Mouse (Mus musculus): ENCODE results near the gene Grk2. TPM values are rescaled to one million over a fixed set of nuclear protein-coding genes. Genes with fewer than 3 reads are reported as not detected.
"Not testable (repeated sequence)": the region's sequence is repeated elsewhere in the genome, so short reads cannot be mapped to it uniquely, and the experiment has no call there.

The Grk2 gene
- total RNA-seq, 1 experiment from 2014 or later: 147 TPM

GRCm38 (mm10) chr19:4255583-4256162 lies 50.3 kb downstream of the Grk2 start:
- ATAC-seq (replicated peaks in 1 of 2; ENCODE audit: insufficient read depth in 1 of 2, low FRiP score in 2 of 2, low TSS enrichment in 1 of 2, low read depth in 1 of 2, poor library complexity in 2 of 2, severe bottlenecking in 2 of 2): no peak

GRCm38 (mm10) chr19:4254230-4254629 lies 51.8 kb downstream of the Grk2 start:
- no peak for ATAC-seq (replicated peaks in 1 of 2; ENCODE audit: insufficient read depth in 1 of 2, low FRiP score in 2 of 2, low TSS enrichment in 1 of 2, low read depth in 1 of 2, poor library complexity in 2 of 2, severe bottlenecking in 2 of 2)

GRCm38 (mm10) chr19:4248683-4249082 lies 57.3 kb downstream of the Grk2 start:
- ATAC-seq (replicated peaks in 1 of 2; ENCODE audit: insufficient read depth in 1 of 2, low FRiP score in 2 of 2, low TSS enrichment in 1 of 2, low read depth in 1 of 2, poor library complexity in 2 of 2, severe bottlenecking in 2 of 2): not testable (repeated sequence)

DNA sequence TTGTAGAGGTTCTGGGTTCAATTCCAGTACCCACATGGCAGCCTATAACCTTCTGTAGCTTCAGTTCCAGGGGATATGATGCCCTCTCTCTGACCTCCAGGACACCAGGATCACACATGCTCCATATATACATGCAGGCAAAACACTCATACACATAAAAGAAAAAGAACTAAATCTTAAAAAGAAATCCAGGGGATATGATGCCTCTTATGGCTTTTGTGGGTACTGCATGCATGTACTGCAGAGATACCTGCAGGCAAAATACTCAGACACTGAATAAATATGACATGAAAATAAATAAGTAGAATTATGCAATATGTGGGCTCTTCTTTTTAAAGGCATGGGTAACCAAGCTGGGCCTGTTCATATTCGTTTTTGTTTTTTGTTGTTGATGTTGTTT lies 59.0 kb downstream of the Grk2 start:
- ATAC-seq (replicated peaks in 1 of 2; ENCODE audit: insufficient read depth in 1 of 2, low FRiP score in 2 of 2, low TSS enrichment in 1 of 2, low read depth in 1 of 2, poor library complexity in 2 of 2, severe bottlenecking in 2 of 2): no peak

- no peak for ATAC-seq (replicated peaks in 1 of 2; ENCODE audit: insufficient read depth in 1 of 2, low FRiP score in 2 of 2, low TSS enrichment in 1 of 2, low read depth in 1 of 2, poor library complexity in 2 of 2, severe bottlenecking in 2 of 2)
Measured at GRCm38 (mm10) chr19:4244775-4245174, 61.2 kb downstream of the Grk2 start.

DNA sequence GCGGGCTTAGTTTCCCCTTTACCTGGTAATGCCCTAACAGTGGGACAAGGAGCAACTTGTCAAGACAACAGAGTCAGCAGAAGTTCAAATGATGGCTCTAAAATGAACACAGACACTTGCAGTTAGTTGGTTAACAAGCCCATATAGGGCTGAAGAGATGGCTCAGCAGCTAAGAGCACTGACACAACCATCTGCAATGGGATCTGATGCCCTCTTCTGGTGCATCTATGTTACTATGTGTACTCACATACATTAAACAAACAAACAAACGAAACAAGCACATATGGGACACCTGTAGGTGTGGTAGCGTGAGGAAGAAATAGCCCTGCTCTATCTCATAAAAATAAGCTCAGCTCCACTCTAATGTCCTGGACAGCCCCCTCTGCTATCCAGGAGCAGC lies 63.6 kb downstream of the Grk2 start:
- no peak for ATAC-seq (replicated peaks in 1 of 2; ENCODE audit: insufficient read depth in 1 of 2, low FRiP score in 2 of 2, low TSS enrichment in 1 of 2, low read depth in 1 of 2, poor library complexity in 2 of 2, severe bottlenecking in 2 of 2)

GRCm38 (mm10) chr19:4240247-4240668 lies 65.8 kb downstream of the Grk2 start:
- ATAC-seq (replicated peaks in 1 of 2; ENCODE audit: insufficient read depth in 1 of 2, low FRiP score in 2 of 2, low TSS enrichment in 1 of 2, low read depth in 1 of 2, poor library complexity in 2 of 2, severe bottlenecking in 2 of 2): no peak

Other genes starting within 250 kb of the Grk2 start
- gene Gstp3, start 246.7 kb downstream of the Grk2 start, total RNA-seq (2017): 1.4 and 13.2 TPM in 2 replicates
- gene Cabp2, start 224.6 kb downstream of the Grk2 start, total RNA-seq (2017): not detected in 2 replicates
- 13.3 and 18.8 TPM in 2 replicates for gene Cdk2ap2, start 209.0 kb downstream of the Grk2 start, total RNA-seq (2017)
- gene Pitpnm1, start 206.2 kb downstream of the Grk2 start, total RNA-seq (2017): 20.0 and 22.4 TPM in 2 replicates
- gene Aip, start 180.4 kb downstream of the Grk2 start, total RNA-seq (2017): 60.3 and 78.0 TPM in 2 replicates
- gene Gpr152, start 166.4 kb downstream of the Grk2 start, total RNA-seq (2017): not detected in 2 replicates
- not detected in 2 replicates for gene Cabp4, start 162.2 kb downstream of the Grk2 start, total RNA-seq (2017)
- 66.9 and 109 TPM in 2 replicates for gene Coro1b, start 157.6 kb downstream of the Grk2 start, total RNA-seq (2017)
- gene Ptprcap, start 152.6 kb downstream of the Grk2 start, total RNA-seq (2017): 229 and 295 TPM in 2 replicates
- 16.2 and 18.8 TPM in 2 replicates for gene Rps6kb2, start 142.9 kb downstream of the Grk2 start, total RNA-seq (2017)
- 11.2 and 16.2 TPM in 2 replicates for gene Carns1, start 130.7 kb downstream of the Grk2 start, total RNA-seq (2017)
- 59.8 and 70.8 TPM in 2 replicates for gene Tbc1d10c, start 114.9 kb downstream of the Grk2 start, total RNA-seq (2017)
- 384 and 392 TPM in 2 replicates for gene Ppp1ca, start 114.2 kb downstream of the Grk2 start, total RNA-seq (2017)
- gene Rad9a, start 104.6 kb downstream of the Grk2 start, total RNA-seq (2017): 16.4 and 17.3 TPM in 2 replicates
- 12.8 and 17.3 TPM in 2 replicates for gene Clcf1, start 92.0 kb downstream of the Grk2 start, total RNA-seq (2017)
- not detected in 2 replicates for gene AC109138.7, start 91.9 kb downstream of the Grk2 start, total RNA-seq (2017)
- 61.0 and 88.8 TPM in 2 replicates for gene Pold4, start 74.3 kb downstream of the Grk2 start, total RNA-seq (2017)
- gene Ssh3, start 37.0 kb downstream of the Grk2 start, total RNA-seq (2017): 23.2 and 32.7 TPM in 2 replicates
- 6.0 and 6.6 TPM in 2 replicates for gene Ankrd13d, start 23.1 kb downstream of the Grk2 start, total RNA-seq (2017)
- gene Kdm2a, start 92.1 kb upstream of the Grk2 start, total RNA-seq (2017): 95.0 and 119 TPM in 2 replicates
- gene Rhod, start 133.2 kb upstream of the Grk2 start, total RNA-seq (2017): 2.4 and 2.7 TPM in 2 replicates
- not detected in 2 replicates for gene Syt12, start 171.2 kb upstream of the Grk2 start, total RNA-seq (2017)
- not detected in 2 replicates for gene 2010003K11Rik, start 192.4 kb upstream of the Grk2 start, total RNA-seq (2017)
- gene Pcx, start 204.2 kb upstream of the Grk2 start, total RNA-seq (2017): 1.2 TPM in 2 replicates

Measured in hematopoietic stem cell, adult 5-6 weeks (primary cell).